Mouse (Mus musculus) ES-Bruce4 (cell line): ENCODE results near the gene Brinp3. TPM values are rescaled to one million over a fixed set of nuclear protein-coding genes. Genes with fewer than 3 reads are reported as not detected.

Source experiments
- H3K27ac ChIP-seq: 2 replicates; pipeline ENCODE4 v1.5.1; 2012; ENCODE audit warnings: low read length, inconsistent platforms; ENCODE audit not compliant: insufficient read depth
- H3K27me3 ChIP-seq: 2 replicates; pipeline ENCODE4 v1.6.1; 2012; ENCODE audit warnings: mild to moderate bottlenecking, low read length, inconsistent platforms; ENCODE audit not compliant: control insufficient read depth, poor library complexity, insufficient read depth, severe bottlenecking
- H3K36me3 ChIP-seq: 2 replicates; pipeline ENCODE4 v1.6.1; 2012; ENCODE audit warnings: inconsistent platforms, mild to moderate bottlenecking, low read length, moderate library complexity; ENCODE audit not compliant: control insufficient read depth, poor library complexity, insufficient read depth, severe bottlenecking
- H3K4me1 ChIP-seq: one replicate; pipeline ENCODE4 v1.8.1; 2011; ENCODE audit warnings: low read length; ENCODE audit not compliant: control insufficient read depth, insufficient read depth
- H3K4me3 ChIP-seq: 2 replicates; pipeline ENCODE4 v1.5.1; 2011; ENCODE audit warnings: low read depth, mild to moderate bottlenecking, low read length
- H3K9ac ChIP-seq: 2 replicates; pipeline ENCODE4 v1.6.1; 2012; ENCODE audit warnings: low read depth, mild to moderate bottlenecking, inconsistent platforms; ENCODE audit not compliant: poor library complexity, severe bottlenecking
- H3K9me3 ChIP-seq: replicated peaks from 2 replicates; pipeline ENCODE4 v1.6.1; 2012; ENCODE audit warnings: mild to moderate bottlenecking, low read length, inconsistent platforms; ENCODE audit not compliant: control insufficient read depth, poor library complexity, insufficient read depth, severe bottlenecking
- CTCF ChIP-seq: IDR thresholded peaks from one replicate; pipeline ENCODE4 v1.8.1; 2011; ENCODE audit warnings: low read depth, low read length
- EP300 ChIP-seq: IDR thresholded peaks from 2 replicates; pipeline ENCODE4 v1.6.1; 2011; ENCODE audit warnings: low read depth, low read length; ENCODE audit not compliant: insufficient read depth
- POLR2A ChIP-seq: IDR thresholded peaks from one replicate; pipeline ENCODE4 v1.8.1; 2011; ENCODE audit warnings: low read length; ENCODE audit not compliant: insufficient read depth
- polyA plus RNA-seq: library from polyadenylated mRNA; stranded (reverse); fragments of >200 nt; gene quantifications from 2 replicates; pipeline ENCODE4 v1.2.4, GENCODE M21; 2011; ENCODE audit warnings: low read depth; ENCODE audit not compliant: missing spikeins, insufficient read depth, insufficient read length

Brinp3 gene
- polyA plus RNA-seq, 1 experiment = not detected

DNA sequence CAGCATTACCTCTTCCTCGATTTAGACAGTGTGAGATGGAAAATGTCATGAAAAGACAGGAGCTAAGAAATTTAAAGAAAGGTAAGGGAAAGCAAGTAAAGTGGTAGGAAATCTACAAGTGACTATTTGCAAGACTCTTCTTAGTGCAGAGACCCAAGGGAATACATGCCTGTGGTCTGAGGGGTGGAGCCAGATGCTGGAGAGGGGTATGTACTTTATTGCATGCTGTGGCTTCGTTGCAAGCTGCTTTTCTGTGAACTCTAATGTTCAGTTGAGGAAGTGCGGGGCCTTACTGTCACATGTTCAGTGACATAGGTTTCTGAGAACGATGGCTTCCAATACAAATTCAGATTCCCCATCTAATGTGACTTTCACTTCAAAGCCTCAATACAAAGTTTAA is 313.2 kb downstream of the Brinp3 start:
- Histone ChIP-seq H3K27ac (no peak overlapping the region), H3K4me1 (no peaks in the 10 kb centered on the region), H3K27me3 (no peaks in the 10 kb centered on the region), H3K4me3 (no peak overlapping the region), H3K9ac (no peak overlapping the region), H3K36me3 (no peaks in the 10 kb centered on the region), H3K9me3 (no peaks in the 10 kb centered on the region)
- no peak for TF ChIP-seq POLR2A
- no peak for TF ChIP-seq EP300
- TF ChIP-seq CTCF = no peak

DNA sequence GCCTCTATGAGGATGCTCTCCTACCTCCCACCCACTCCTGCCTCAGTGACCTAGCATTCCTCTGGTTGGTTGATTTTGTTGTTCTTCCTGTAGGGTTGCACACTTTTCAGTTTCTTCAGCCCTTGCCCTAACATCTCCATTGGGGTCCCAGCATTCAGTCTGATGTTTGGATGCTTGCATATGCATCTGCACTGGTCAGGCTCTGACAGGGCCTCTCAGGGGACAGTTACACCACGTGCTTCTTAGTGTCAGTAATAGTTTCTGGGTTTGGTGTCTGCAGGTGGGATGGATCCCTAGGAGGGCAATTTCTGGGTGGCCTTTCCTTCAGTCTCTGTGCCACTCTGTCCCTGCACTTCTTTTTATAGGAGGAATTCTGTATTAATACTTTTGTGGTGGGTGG is 339.3 kb downstream of the Brinp3 start:
- Histone ChIP-seq H3K9me3 (no peaks in the 10 kb centered on the region), H3K4me1 (no peaks in the 10 kb centered on the region), H3K27me3 (no peaks in the 10 kb centered on the region), H3K27ac (no peak overlapping the region), H3K9ac (no peak overlapping the region), H3K4me3 (no peak overlapping the region), H3K36me3 (no peaks in the 10 kb centered on the region)
- no peak for TF ChIP-seq CTCF
- no peak for TF ChIP-seq EP300
- no peak for TF ChIP-seq POLR2A

DNA sequence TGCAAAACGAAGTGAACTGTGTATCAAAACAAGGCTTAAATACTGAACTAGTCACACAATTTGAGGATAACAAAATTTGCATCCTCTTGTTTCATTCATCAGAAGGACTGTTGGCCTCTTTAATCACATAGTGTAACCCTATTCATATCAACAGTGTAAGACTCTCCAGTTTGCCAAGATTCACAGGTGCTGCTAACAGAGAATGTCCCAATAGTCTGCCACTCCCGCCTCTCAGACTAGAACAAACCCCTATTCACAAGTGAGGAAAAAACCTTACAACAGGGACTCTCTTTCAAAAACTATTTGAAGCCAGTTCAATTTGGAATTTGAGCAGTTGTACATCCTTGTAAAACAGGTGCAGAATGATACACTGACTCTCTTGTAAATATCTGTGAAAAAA is 349.5 kb downstream of the Brinp3 start:
- no peaks in the 10 kb centered on the region for H3K36me3 ChIP-seq
- H3K4me3 ChIP-seq = no peak overlapping the region
- no peaks in the 10 kb centered on the region for H3K27me3 ChIP-seq
- no peaks in the 10 kb centered on the region for H3K9me3 ChIP-seq
- TF ChIP-seq CTCF = no peak
- TF ChIP-seq POLR2A = no peak
- no peak for TF ChIP-seq EP300
- no peak overlapping the region for H3K27ac ChIP-seq
- no peak overlapping the region for H3K9ac ChIP-seq
- H3K4me1 ChIP-seq = no peaks in the 10 kb centered on the region

DNA sequence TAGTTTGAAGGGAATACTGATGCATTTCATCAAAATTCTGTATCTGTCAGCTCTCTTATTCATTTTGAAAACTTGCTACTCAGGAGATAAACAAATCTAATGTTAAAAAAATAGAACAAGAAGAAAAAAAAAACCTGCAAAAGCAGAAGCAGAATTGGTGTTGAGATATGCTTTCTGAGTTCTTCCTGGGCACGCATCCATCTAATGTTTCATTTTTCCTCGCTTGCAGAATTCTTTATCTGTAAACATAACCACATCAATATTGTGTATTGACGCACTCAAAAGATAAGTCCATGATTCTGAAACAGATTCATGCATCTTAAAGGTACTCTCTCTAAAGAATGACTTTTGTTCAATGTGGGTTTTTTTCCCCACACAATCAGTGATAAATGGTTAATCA is 354.3 kb downstream of the Brinp3 start:
- Histone ChIP-seq H3K4me3 (no peak overlapping the region), H3K36me3 (no peaks in the 10 kb centered on the region), H3K9ac (no peak overlapping the region), H3K9me3 (no peaks in the 10 kb centered on the region), H3K27me3 (no peaks in the 10 kb centered on the region), H3K27ac (no peak overlapping the region), H3K4me1 (no peaks in the 10 kb centered on the region)
- no peak for TF ChIP-seq EP300
- TF ChIP-seq POLR2A = no peak
- TF ChIP-seq CTCF = no peak

DNA sequence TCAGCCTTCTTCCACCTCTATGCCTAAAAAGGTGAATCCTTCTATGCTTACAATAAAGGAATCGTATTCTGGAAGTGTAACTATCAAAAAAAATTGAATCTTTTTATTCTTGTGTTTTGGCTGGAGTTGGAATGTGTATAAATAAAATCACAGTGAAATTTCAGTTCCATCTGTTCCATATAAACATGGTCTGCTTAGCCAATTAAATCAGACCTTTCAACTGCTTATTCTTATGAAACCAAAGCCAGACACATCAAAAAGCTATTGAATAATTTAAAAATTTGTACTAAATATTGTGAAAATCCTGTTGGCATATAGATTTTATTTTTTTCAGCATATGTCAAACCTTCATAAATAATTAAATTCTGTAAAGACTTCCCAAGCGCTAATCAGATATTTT is 355.6 kb downstream of the Brinp3 start:
- TF ChIP-seq EP300 (no peak), CTCF (no peak), POLR2A (no peak)
- H3K27me3 ChIP-seq = no peaks in the 10 kb centered on the region
- no peak overlapping the region for H3K4me3 ChIP-seq
- no peaks in the 10 kb centered on the region for H3K36me3 ChIP-seq
- H3K27ac ChIP-seq = no peak overlapping the region
- no peaks in the 10 kb centered on the region for H3K9me3 ChIP-seq
- H3K9ac ChIP-seq = no peak overlapping the region
- H3K4me1 ChIP-seq = no peaks in the 10 kb centered on the region

DNA sequence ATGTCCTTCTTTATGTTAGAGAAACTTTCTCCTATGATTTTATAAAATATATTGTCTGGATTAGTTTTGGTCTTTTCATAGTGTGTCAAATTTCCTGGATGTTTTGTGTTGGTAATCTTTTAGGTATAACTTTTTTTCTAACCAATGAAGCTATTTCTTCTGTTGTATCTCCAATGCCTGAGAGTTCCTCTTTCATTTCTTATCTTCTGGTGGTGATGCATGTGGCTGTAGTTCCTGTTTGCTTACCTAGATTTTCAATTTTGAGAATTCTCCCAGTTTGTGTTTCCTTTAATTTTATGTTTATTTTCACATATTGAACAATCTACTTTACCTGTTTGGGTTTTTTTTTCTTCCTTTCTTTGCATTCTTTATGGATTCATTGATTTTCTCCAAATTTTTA is 404.1 kb downstream of the Brinp3 start:
- Histone ChIP-seq H3K9me3 (no peaks in the 10 kb centered on the region), H3K36me3 (no peaks in the 10 kb centered on the region), H3K27ac (no peak overlapping the region), H3K9ac (no peak overlapping the region), H3K27me3 (no peaks in the 10 kb centered on the region), H3K4me1 (no peaks in the 10 kb centered on the region), H3K4me3 (no peak overlapping the region)
- TF ChIP-seq EP300 (no peak), POLR2A (no peak), CTCF (no peak)
